Mouse (Mus musculus) small intestine, adult 2 months (tissue): ENCODE measurements at regions not wholly inside any gene's neighbourhood (a gene's known extent, or its start where the extent isn't known, plus 50 kb on each side); places are given as distances from the start of the nearest gene placed in this dataset.

Experiments
- CTCF ChIP-seq: fragments of 200-500 bp; IDR thresholded peaks from 2 replicates; pipeline ENCODE4 v1.5.1; 2012; ENCODE audit warnings: low read depth, mild to moderate bottlenecking, control low read depth, inconsistent platforms, low read length, moderate library complexity, mixed read lengths; ENCODE audit not compliant: insufficient replicate concordance, insufficient read length; ENCODE audit errors: extremely low read depth
- POLR2A ChIP-seq: fragments of 200-500 bp; IDR thresholded peaks from 2 replicates; pipeline ENCODE4 v1.6.1; 2012; ENCODE audit warnings: low read depth, mild to moderate bottlenecking, control low read depth, inconsistent platforms, low read length, moderate library complexity

GRCm38 (mm10) chr11:114277513-114278304 is 210.9 kb upstream of the Sdk2 start:
- TF ChIP-seq CTCF (no peak), POLR2A (no peak)
